Mouse (Mus musculus) lung, embryonic 14.5 days (tissue): ENCODE data around the gene Commd1. TPM values are rescaled to one million over a fixed set of nuclear protein-coding genes. Genes with fewer than 3 reads are reported as not detected.

ENCODE experiments used
- ATAC-seq: fragments of 200-750 bp; cut with Nextera tagmentation; 2 replicates; pipeline ENCODE4 v1.8.0; 2017; ENCODE audit warnings: mild to moderate bottlenecking, moderate TSS enrichment, moderate library complexity; ENCODE audit not compliant: insufficient read depth
- DNase-seq: peaks from one replicate; pipeline ENCODE4 v3.0.0-alpha.2; 2015
- H3K27ac ChIP-seq: fragments of 300-500 bp; sonication (generic); 2 replicates; pipeline ENCODE4 v1.5.1; 2014; ENCODE audit warnings: low read depth, mild to moderate bottlenecking, moderate library complexity
- H3K27me3 ChIP-seq: fragments of 300-500 bp; sonication (generic); 2 replicates; pipeline ENCODE4 v1.6.1; 2014; ENCODE audit warnings: low read length, control low read depth; ENCODE audit not compliant: insufficient read depth
- H3K36me3 ChIP-seq: fragments of 300-500 bp; sonication (generic); 2 replicates; pipeline ENCODE4 v1.6.1; 2014; ENCODE audit warnings: control low read depth; ENCODE audit not compliant: insufficient read depth
- H3K4me1 ChIP-seq: fragments of 300-500 bp; sonication (generic); 2 replicates; pipeline ENCODE4 v1.6.1; 2014; ENCODE audit warnings: antibody characterized with exemption, control low read depth; ENCODE audit not compliant: insufficient read depth
- H3K4me2 ChIP-seq: fragments of 300-500 bp; sonication (generic); 2 replicates; pipeline ENCODE4 v1.6.1; 2014; ENCODE audit warnings: mild to moderate bottlenecking
- H3K4me3 ChIP-seq: fragments of 300-500 bp; sonication (generic); 2 replicates; pipeline ENCODE4 v1.5.1; 2014; ENCODE audit warnings: low read depth, low read length
- H3K9ac ChIP-seq: fragments of 300-500 bp; sonication (generic); 2 replicates; pipeline ENCODE4 v1.6.1; 2014
- H3K9me3 ChIP-seq: fragments of 300-500 bp; sonication (generic); 2 replicates; pipeline ENCODE4 v1.6.1; 2016; ENCODE audit warnings: low read depth, low read length, control low read depth
- CTCF ChIP-seq: IDR thresholded peaks from 2 replicates; pipeline ENCODE4 v1.5.1; 2016; ENCODE audit warnings: antibody characterized with exemption, low read depth
- WGBS: fragments of 180-500 bp; shearing (Covaris S2); extraction: QIAGEN DNeasy Blood & Tissue Kit; methylation state at CpG from one replicate; pipeline ENCODE4 v1.1.7; 2014; 5-methylcytosine and 5-hydroxymethylcytosine counted together
- polyA plus RNA-seq: library from polyadenylated mRNA; unstranded; fragments of >200 nt; fragmentation: Nextera tagmentation; extraction: Ambion mirVana; gene quantifications from 2 replicates; pipeline ENCODE4 v1.2.1, GENCODE M21; 2014

The Commd1 gene
- polyA plus RNA-seq, 1 experiment from 2014 or later: 422 TPM

GRCm38 (mm10) chr11:22952668-22953067, 29.5 kb downstream of the Commd1 start:
- WGBS: 84% methylated on average over 7 of the region's 7 CpGs
- Histone ChIP-seq H3K4me2 (no peak overlapping the region), H3K36me3 (peaks cover 19% of the 10 kb centered on the region; the same call in 1 of the 2 replicates), H3K27me3 (no peaks in the 10 kb centered on the region), H3K27ac (no peak overlapping the region), H3K4me3 (no peak overlapping the region), H3K4me1 (no peaks in the 10 kb centered on the region), H3K9me3 (no peaks in the 10 kb centered on the region), H3K9ac (no peak overlapping the region)
- ATAC-seq (no peak), DNase-seq (no peak)
- TF ChIP-seq CTCF: no peak

- H3K9ac ChIP-seq: no peak overlapping the region
- ATAC-seq: no peak
- no peak overlapping the region for H3K4me2 ChIP-seq
- H3K4me3 ChIP-seq: no peak overlapping the region
- no peak overlapping the region for H3K27ac ChIP-seq
- 0 out of 2 replicates have a peak, but pooled peaks cover 11% of the 10 kb centered on the region for H3K36me3 ChIP-seq
- H3K4me1 ChIP-seq: no peaks in the 10 kb centered on the region
- DNase-seq: no peak
- whole genome bisulfite sequencing: 88% methylated on average over 6 of the region's 6 CpGs
- no peak for TF ChIP-seq CTCF
- H3K27me3 ChIP-seq: no peaks in the 10 kb centered on the region
- no peaks in the 10 kb centered on the region for H3K9me3 ChIP-seq
Measured at GRCm38 (mm10) chr11:22950131-22950530, 32.1 kb downstream of the Commd1 start.

GRCm38 (mm10) chr11:22949101-22949500, 33.1 kb downstream of the Commd1 start:
- no peaks in the 10 kb centered on the region for H3K27me3 ChIP-seq
- H3K36me3 ChIP-seq: 0 out of 2 replicates have a peak, but pooled peaks cover 11% of the 10 kb centered on the region
- H3K9ac ChIP-seq: no peak overlapping the region
- 92% methylated on average over 1 of the region's 1 CpGs for WGBS
- DNase-seq (no peak), ATAC-seq (no peak)
- no peak overlapping the region for H3K4me2 ChIP-seq
- TF ChIP-seq CTCF: no peak
- H3K9me3 ChIP-seq: no peaks in the 10 kb centered on the region
- H3K27ac ChIP-seq: no peak overlapping the region
- H3K4me3 ChIP-seq: no peak overlapping the region
- no peaks in the 10 kb centered on the region for H3K4me1 ChIP-seq

GRCm38 (mm10) chr11:22938983-22939382, 43.2 kb downstream of the Commd1 start:
- no peaks in the 10 kb centered on the region for H3K36me3 ChIP-seq
- no peaks in the 10 kb centered on the region for H3K9me3 ChIP-seq
- no peak for ATAC-seq
- no peaks in the 10 kb centered on the region for H3K27me3 ChIP-seq
- no peak for DNase-seq
- no peak overlapping the region for H3K9ac ChIP-seq
- no peak overlapping the region for H3K27ac ChIP-seq
- TF ChIP-seq CTCF: no peak
- H3K4me3 ChIP-seq: no peak overlapping the region
- no peak overlapping the region for H3K4me2 ChIP-seq
- WGBS: 68% methylated on average over 2 of the region's 2 CpGs
- no peaks in the 10 kb centered on the region for H3K4me1 ChIP-seq

GRCm38 (mm10) chr11:22937716-22938316, 44.4 kb downstream of the Commd1 start:
- ATAC-seq (no peak), DNase-seq (no peak)
- Histone ChIP-seq H3K27ac (no peak overlapping the region), H3K27me3 (no peaks in the 10 kb centered on the region), H3K9ac (no peak overlapping the region), H3K4me1 (no peaks in the 10 kb centered on the region), H3K4me2 (no peak overlapping the region), H3K4me3 (no peak overlapping the region), H3K9me3 (no peaks in the 10 kb centered on the region), H3K36me3 (no peaks in the 10 kb centered on the region)
- 94% methylated on average over 4 of the region's 4 CpGs for WGBS
- no peak for TF ChIP-seq CTCF

- 62% methylated on average over 5 of the region's 5 CpGs for WGBS
- DNase-seq: no peak
- Histone ChIP-seq H3K27ac (no peak overlapping the region), H3K4me1 (no peaks in the 10 kb centered on the region), H3K9ac (no peak overlapping the region), H3K4me2 (no peak overlapping the region), H3K9me3 (no peaks in the 10 kb centered on the region), H3K36me3 (no peaks in the 10 kb centered on the region), H3K27me3 (no peaks in the 10 kb centered on the region), H3K4me3 (no peak overlapping the region)
- ATAC-seq: no peak
- no peak for TF ChIP-seq CTCF
Measured at GRCm38 (mm10) chr11:22936446-22937125, 45.6 kb downstream of the Commd1 start.

GRCm38 (mm10) chr11:22932167-22932566, 50.0 kb downstream of the Commd1 start:
- H3K4me2 ChIP-seq: no peak overlapping the region
- no peaks in the 10 kb centered on the region for H3K27me3 ChIP-seq
- no peaks in the 10 kb centered on the region for H3K4me1 ChIP-seq
- DNase-seq (no peak), ATAC-seq (no peak)
- H3K4me3 ChIP-seq: no peak overlapping the region
- no peak for TF ChIP-seq CTCF
- H3K9ac ChIP-seq: no peak overlapping the region
- H3K9me3 ChIP-seq: no peaks in the 10 kb centered on the region
- no peaks in the 10 kb centered on the region for H3K36me3 ChIP-seq
- no peak overlapping the region for H3K27ac ChIP-seq
